Mouse (Mus musculus): ENCODE measurements around the gene Glul. TPM values are rescaled to one million over a fixed set of nuclear protein-coding genes. Genes with fewer than 3 reads are reported as not detected.
"Not testable (repeated sequence)": the region's sequence is repeated elsewhere in the genome, so short reads cannot be mapped to it uniquely, and the experiment has no call there.

Gene Glul
- 130 and 155 TPM in 2 replicates for polyA plus RNA-seq (2014; fragmentation: Nextera tagmentation; extraction: Ambion mirVana)

GRCm38 (mm10) chr1:153899731-153900380 is at the start of gene Glul, which contains the start of gene Teddm2:
Glul (plus strand) TSS chr1:153899944.
Teddm2 (minus strand) TSS chr1:153900228.
- DNase-seq (peak; percentile 98), ATAC-seq (ENCODE audit: low FRiP score, low TSS enrichment) (peak; percentile 96)
- Histone ChIP-seq H3K4me2 (ENCODE audit: low read length) (peak within 1 kb of the TSS; percentile 87), H3K9ac (replicated peaks; ENCODE audit: low read length) (peak within 1 kb of the TSS; percentile 92), H3K4me3 (replicated peaks; ENCODE audit: low read depth, low read length) (peak within 1 kb of the TSS; percentile 91), H3K4me1 (ENCODE audit: control insufficient read depth, insufficient read depth, low read length) (peaks cover 31% of the 10 kb centered on the region), H3K27me3 (ENCODE audit: control insufficient read depth, insufficient read depth, low read length) (no peaks in the 10 kb centered on the region), H3K27ac (replicated peaks; ENCODE audit: low read depth, low read length) (peak within 1 kb of the TSS; percentile 97), H3K9me3 (ENCODE audit: control insufficient read depth, low read length) (no peaks in the 10 kb centered on the region), H3K36me3 (ENCODE audit: control insufficient read depth, insufficient read depth, low read length) (peaks cover 21% of the 10 kb centered on the region)
- WGBS: under 1% methylated on average over 51 of the region's 51 CpGs

GRCm38 (mm10) chr1:153852696-153853095 is 47.0 kb upstream of the Glul start:
- H3K4me2 ChIP-seq (ENCODE audit: low read length); ATAC-seq (ENCODE audit: low FRiP score, low TSS enrichment); DNase-seq; H3K9me3 ChIP-seq (ENCODE audit: control insufficient read depth, low read length); H3K4me3 ChIP-seq (replicated peaks; ENCODE audit: low read depth, low read length); H3K9ac ChIP-seq (replicated peaks; ENCODE audit: low read length); H3K27ac ChIP-seq (replicated peaks; ENCODE audit: low read depth, low read length); H3K36me3 ChIP-seq (ENCODE audit: control insufficient read depth, insufficient read depth, low read length); H3K4me1 ChIP-seq (ENCODE audit: control insufficient read depth, insufficient read depth, low read length); H3K27me3 ChIP-seq (ENCODE audit: control insufficient read depth, insufficient read depth, low read length): not testable (repeated sequence)
- 91% methylated on average over 7 of the region's 7 CpGs for whole genome bisulfite sequencing

GRCm38 (mm10) chr1:153855946-153856345 is 43.8 kb upstream of the Glul start:
- no peak for ATAC-seq (ENCODE audit: low FRiP score, low TSS enrichment)

GRCm38 (mm10) chr1:153874045-153874444 is 25.7 kb upstream of the Glul start, which contains the start of gene Teddm1b:
Teddm1b (plus strand) TSS chr1:153874345.
- H3K9ac ChIP-seq (replicated peaks; ENCODE audit: low read length): no peak within 1 kb of the TSS
- H3K27ac ChIP-seq (replicated peaks; ENCODE audit: low read depth, low read length): no peak within 1 kb of the TSS
- H3K9me3 ChIP-seq (ENCODE audit: control insufficient read depth, low read length): no peaks in the 10 kb centered on the region

More at GRCm38 (mm10) chr1:153855946-153856345, 43.8 kb upstream of the Glul start:
- Histone ChIP-seq H3K4me2 (ENCODE audit: low read length) (no peak overlapping the region), H3K27me3 (ENCODE audit: control insufficient read depth, insufficient read depth, low read length) (no peaks in the 10 kb centered on the region), H3K4me3 (replicated peaks; ENCODE audit: low read depth, low read length) (no peak overlapping the region), H3K4me1 (ENCODE audit: control insufficient read depth, insufficient read depth, low read length) (no peaks in the 10 kb centered on the region), H3K9ac (replicated peaks; ENCODE audit: low read length) (no peak overlapping the region), H3K36me3 (ENCODE audit: control insufficient read depth, insufficient read depth, low read length) (no peaks in the 10 kb centered on the region), H3K9me3 (ENCODE audit: control insufficient read depth, low read length) (no peaks in the 10 kb centered on the region), H3K27ac (replicated peaks; ENCODE audit: low read depth, low read length) (no peak overlapping the region)
- DNase-seq: no peak
- WGBS: 81% methylated on average over 8 of the region's 8 CpGs

GRCm38 (mm10) chr1:153880391-153880790 is 19.4 kb upstream of the Glul start:
- not testable (repeated sequence) for ATAC-seq (ENCODE audit: low FRiP score, low TSS enrichment); H3K4me1 ChIP-seq (ENCODE audit: control insufficient read depth, insufficient read depth, low read length); H3K4me2 ChIP-seq (ENCODE audit: low read length); H3K4me3 ChIP-seq (replicated peaks; ENCODE audit: low read depth, low read length); H3K36me3 ChIP-seq (ENCODE audit: control insufficient read depth, insufficient read depth, low read length); DNase-seq; H3K9ac ChIP-seq (replicated peaks; ENCODE audit: low read length); H3K27ac ChIP-seq (replicated peaks; ENCODE audit: low read depth, low read length); H3K9me3 ChIP-seq (ENCODE audit: control insufficient read depth, low read length); H3K27me3 ChIP-seq (ENCODE audit: control insufficient read depth, insufficient read depth, low read length)
- 96% methylated on average over 17 of the region's 17 CpGs for WGBS

More at GRCm38 (mm10) chr1:153874045-153874444, 25.7 kb upstream of the Glul start, which contains the start of gene Teddm1b:
- Histone ChIP-seq H3K27me3 (ENCODE audit: control insufficient read depth, insufficient read depth, low read length) (no peaks in the 10 kb centered on the region), H3K4me1 (ENCODE audit: control insufficient read depth, insufficient read depth, low read length) (no peaks in the 10 kb centered on the region), H3K4me2 (ENCODE audit: low read length) (no peak within 1 kb of the TSS), H3K36me3 (ENCODE audit: control insufficient read depth, insufficient read depth, low read length) (no peaks in the 10 kb centered on the region), H3K4me3 (replicated peaks; ENCODE audit: low read depth, low read length) (no peak within 1 kb of the TSS)
- ATAC-seq (ENCODE audit: low FRiP score, low TSS enrichment) (no peak), DNase-seq (no peak)
- 87% methylated on average over 6 of the region's 6 CpGs for WGBS

GRCm38 (mm10) chr1:153886024-153886633 is 13.6 kb upstream of the Glul start:
- no peak for ATAC-seq (ENCODE audit: low FRiP score, low TSS enrichment)
- Histone ChIP-seq H3K27ac (replicated peaks; ENCODE audit: low read depth, low read length) (0 out of 2 replicates have a peak overlapping the region, but pooled peaks have one; percentile 9), H3K9ac (replicated peaks; ENCODE audit: low read length) (no peak overlapping the region), H3K4me1 (ENCODE audit: control insufficient read depth, insufficient read depth, low read length) (no peaks in the 10 kb centered on the region), H3K27me3 (ENCODE audit: control insufficient read depth, insufficient read depth, low read length) (no peaks in the 10 kb centered on the region), H3K9me3 (ENCODE audit: control insufficient read depth, low read length) (no peaks in the 10 kb centered on the region), H3K36me3 (ENCODE audit: control insufficient read depth, insufficient read depth, low read length) (no peaks in the 10 kb centered on the region), H3K4me3 (replicated peaks; ENCODE audit: low read depth, low read length) (no peak overlapping the region), H3K4me2 (ENCODE audit: low read length) (no peak overlapping the region)
- DNase-seq: peak; percentile 41
- WGBS: 32% methylated on average over 17 of the region's 17 CpGs

GRCm38 (mm10) chr1:153890121-153890520 is 9.6 kb upstream of the Glul start:
- 96% methylated on average over 10 of the region's 10 CpGs for WGBS

GRCm38 (mm10) chr1:153891442-153891841 is 8.3 kb upstream of the Glul start, which contains the start of gene Teddm1a:
Teddm1a (plus strand) TSS chr1:153891742.
- DNase-seq: no peak
- no peaks in the 10 kb centered on the region for H3K27me3 ChIP-seq (ENCODE audit: control insufficient read depth, insufficient read depth, low read length)

More at GRCm38 (mm10) chr1:153890121-153890520, 9.6 kb upstream of the Glul start:
- ATAC-seq (ENCODE audit: low FRiP score, low TSS enrichment): no peak
- DNase-seq: no peak
- H3K9ac ChIP-seq (replicated peaks; ENCODE audit: low read length): no peak overlapping the region
- no peaks in the 10 kb centered on the region for H3K36me3 ChIP-seq (ENCODE audit: control insufficient read depth, insufficient read depth, low read length)
- H3K27ac ChIP-seq (replicated peaks; ENCODE audit: low read depth, low read length): no peak overlapping the region
- H3K4me1 ChIP-seq (ENCODE audit: control insufficient read depth, insufficient read depth, low read length): 0 out of 2 replicates have a peak, but pooled peaks cover under 1% of the 10 kb centered on the region
- no peak overlapping the region for H3K4me3 ChIP-seq (replicated peaks; ENCODE audit: low read depth, low read length)
- no peaks in the 10 kb centered on the region for H3K27me3 ChIP-seq (ENCODE audit: control insufficient read depth, insufficient read depth, low read length)
- H3K9me3 ChIP-seq (ENCODE audit: control insufficient read depth, low read length): no peaks in the 10 kb centered on the region
- no peak overlapping the region for H3K4me2 ChIP-seq (ENCODE audit: low read length)

More at GRCm38 (mm10) chr1:153891442-153891841, 8.3 kb upstream of the Glul start, which contains the start of gene Teddm1a:
- H3K9ac ChIP-seq (replicated peaks; ENCODE audit: low read length): no peak within 1 kb of the TSS
- no peaks in the 10 kb centered on the region for H3K9me3 ChIP-seq (ENCODE audit: control insufficient read depth, low read length)
- no peak within 1 kb of the TSS for H3K4me2 ChIP-seq (ENCODE audit: low read length)
- no peaks in the 10 kb centered on the region for H3K36me3 ChIP-seq (ENCODE audit: control insufficient read depth, insufficient read depth, low read length)
- H3K4me3 ChIP-seq (replicated peaks; ENCODE audit: low read depth, low read length): no peak within 1 kb of the TSS
- H3K4me1 ChIP-seq (ENCODE audit: control insufficient read depth, insufficient read depth, low read length): 0 out of 2 replicates have a peak, but pooled peaks cover 3% of the 10 kb centered on the region
- ATAC-seq (ENCODE audit: low FRiP score, low TSS enrichment): no peak
- WGBS: 86% methylated on average over 4 of the region's 4 CpGs
- H3K27ac ChIP-seq (replicated peaks; ENCODE audit: low read depth, low read length): no peak within 1 kb of the TSS

Data from midbrain, embryonic 14.5 days (tissue).